Mouse (Mus musculus) limb, embryonic 15.5 days (tissue): Measurements from ENCODE around the gene Ube2l6. TPM values are rescaled to one million over a fixed set of nuclear protein-coding genes. Genes with fewer than 3 reads are reported as not detected.

Experiments used
- polyA plus RNA-seq: library from polyadenylated mRNA; unstranded; fragments of >200 nt; fragmentation: Nextera tagmentation; extraction: Ambion mirVana; gene quantifications from 2 replicates; pipeline ENCODE4 v1.2.1, GENCODE M21; 2015

The Ube2l6 gene
- polyA plus RNA-seq, 1 experiment from 2014 or later, result 45.5 TPM

Other genes starting within 250 kb of the Ube2l6 start
- 51.3 and 52.7 TPM in 2 replicates for gene Ctnnd1, start 148.1 kb upstream of the Ube2l6 start, polyA plus RNA-seq
- gene Btbd18, start 139.7 kb upstream of the Ube2l6 start, polyA plus RNA-seq, result 0.08 and 0.11 TPM in 2 replicates
- gene Selenoh, start 128.1 kb upstream of the Ube2l6 start, polyA plus RNA-seq, result 211 and 227 TPM in 2 replicates
- gene Gm28635, start 120.8 kb upstream of the Ube2l6 start, polyA plus RNA-seq, result not detected in 2 replicates
- gene Med19, start 120.4 kb upstream of the Ube2l6 start, polyA plus RNA-seq, result 27.6 and 30.3 TPM in 2 replicates
- gene Tmx2, start 119.7 kb upstream of the Ube2l6 start, polyA plus RNA-seq, result 95.2 and 98.7 TPM in 2 replicates
- 32.1 and 32.5 TPM in 2 replicates for gene Zdhhc5, start 83.6 kb upstream of the Ube2l6 start, polyA plus RNA-seq
- gene Clp1, start 71.5 kb upstream of the Ube2l6 start, polyA plus RNA-seq, result 26.8 and 28.7 TPM in 2 replicates
- gene Ypel4, start 64.8 kb upstream of the Ube2l6 start, polyA plus RNA-seq, result 5.7 and 7.1 TPM in 2 replicates
- 6.5 and 7.0 TPM in 2 replicates for gene Gm19426, start 55.2 kb upstream of the Ube2l6 start, polyA plus RNA-seq
- 47.0 and 55.8 TPM in 2 replicates for gene Serping1, start 23.4 kb upstream of the Ube2l6 start, polyA plus RNA-seq
- gene Smtnl1, start 23.8 kb downstream of the Ube2l6 start, polyA plus RNA-seq, result 0.76 and 3.4 TPM in 2 replicates
- gene Timm10, start 28.2 kb downstream of the Ube2l6 start, polyA plus RNA-seq, result 45.0 and 49.8 TPM in 2 replicates
- gene Slc43a1, start 40.0 kb downstream of the Ube2l6 start, polyA plus RNA-seq, result 14.5 and 16.5 TPM in 2 replicates
- 0.96 TPM in 2 replicates for gene Rtn4rl2, start 87.9 kb downstream of the Ube2l6 start, polyA plus RNA-seq
- gene Slc43a3, start 137.8 kb downstream of the Ube2l6 start, polyA plus RNA-seq, result 32.4 and 36.2 TPM in 2 replicates
- gene Prg2, start 181.6 kb downstream of the Ube2l6 start, polyA plus RNA-seq, result 0.18 TPM in 1 of 2 replicates, not detected in the other
- not detected in 2 replicates for gene Prg3, start 189.4 kb downstream of the Ube2l6 start, polyA plus RNA-seq
- gene Ssrp1, start 238.4 kb downstream of the Ube2l6 start, polyA plus RNA-seq, result 235 and 238 TPM in 2 replicates
- gene P2rx3, start 238.6 kb downstream of the Ube2l6 start, polyA plus RNA-seq, result 0.19 and 0.58 TPM in 2 replicates
- gene Tnks1bp1, start 249.2 kb downstream of the Ube2l6 start, polyA plus RNA-seq, result 65.1 and 74.1 TPM in 2 replicates